Mouse (Mus musculus): ENCODE measurements at regions not wholly inside any gene's neighbourhood (a gene's known extent, or its start where the extent isn't known, plus 50 kb on each side); places are given as distances from the start of the nearest gene placed in this dataset.

DNA sequence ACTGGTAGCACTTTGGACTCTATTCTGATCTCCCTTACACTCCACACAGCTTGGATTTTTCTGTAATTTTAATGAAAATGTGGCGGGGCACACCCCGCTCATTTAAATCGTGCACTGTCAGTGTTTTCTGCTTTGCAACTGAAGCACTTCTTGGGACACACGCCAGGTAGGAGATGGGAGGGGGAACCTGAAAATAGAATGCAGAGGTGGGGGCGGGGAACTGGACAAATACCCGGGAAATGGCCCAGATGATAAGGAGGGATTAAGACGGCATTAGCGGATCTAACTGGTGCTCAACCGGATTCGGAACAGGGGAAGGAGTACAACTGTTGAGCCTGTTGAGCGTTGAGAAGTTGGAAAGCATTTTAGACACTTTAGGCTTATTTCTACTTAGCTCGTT is 125.5 kb upstream of the Adgrl2 start:
- H3K4me2 ChIP-seq = no peak overlapping the region
- no peaks in the 10 kb centered on the region for H3K27me3 ChIP-seq
- no peaks in the 10 kb centered on the region for H3K36me3 ChIP-seq (ENCODE audit: poor library complexity, severe bottlenecking)
- no peak overlapping the region for H3K9ac ChIP-seq
- ATAC-seq = no peak
- H3K4me1 ChIP-seq = peaks cover 5% of the 10 kb centered on the region
- no peak overlapping the region for H3K4me3 ChIP-seq
- no peaks in the 10 kb centered on the region for H3K9me3 ChIP-seq (replicated peaks)
- WGBS = 56% methylated on average over 12 of the region's 12 CpGs
- H3K27ac ChIP-seq = no peak overlapping the region

DNA sequence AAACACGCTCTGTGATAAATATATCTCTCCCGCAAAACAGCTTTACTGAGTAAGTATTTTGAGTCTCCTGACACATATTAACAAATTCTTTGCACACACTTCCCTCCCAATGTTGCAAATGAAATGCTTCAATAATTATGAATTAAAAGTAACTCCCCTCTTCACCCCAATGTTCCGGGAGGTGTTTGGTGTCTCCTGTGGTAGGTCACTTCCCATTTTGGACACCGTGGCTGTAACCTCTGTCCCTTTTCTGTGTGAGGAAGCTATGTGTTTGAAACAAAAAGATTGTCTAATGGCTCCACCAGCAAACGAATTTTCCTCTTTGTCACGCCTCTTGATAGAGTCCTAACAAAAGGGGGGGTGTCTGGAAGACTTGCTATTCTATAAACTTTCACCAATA is 122.5 kb upstream of the Adgrl2 start:
- H3K36me3 ChIP-seq (ENCODE audit: poor library complexity, severe bottlenecking) = no peaks in the 10 kb centered on the region
- no peak for ATAC-seq
- WGBS = 80% methylated on average over 6 of the region's 6 CpGs

GRCm38 (mm10) chr3:149111529-149112439 is 121.4 kb upstream of the Adgrl2 start:
- H3K27me3 ChIP-seq = no peaks in the 10 kb centered on the region
- H3K4me1 ChIP-seq = peaks cover 5% of the 10 kb centered on the region
- H3K9ac ChIP-seq = no peak overlapping the region
- no peaks in the 10 kb centered on the region for H3K9me3 ChIP-seq (replicated peaks)
- ATAC-seq = no peak
- no peak overlapping the region for H3K4me3 ChIP-seq
- no peak overlapping the region for H3K4me2 ChIP-seq
- no peak overlapping the region for H3K27ac ChIP-seq
- 67% methylated on average over 19 of the region's 19 CpGs for WGBS
- no peaks in the 10 kb centered on the region for H3K36me3 ChIP-seq (ENCODE audit: poor library complexity, severe bottlenecking)

More for the DNA sequence above, 122.5 kb upstream of the Adgrl2 start:
- H3K4me2 ChIP-seq = no peak overlapping the region
- no peak overlapping the region for H3K9ac ChIP-seq
- no peak overlapping the region for H3K27ac ChIP-seq
- H3K27me3 ChIP-seq = no peaks in the 10 kb centered on the region
- H3K9me3 ChIP-seq (replicated peaks) = no peaks in the 10 kb centered on the region
- no peak overlapping the region for H3K4me3 ChIP-seq
- peaks cover 5% of the 10 kb centered on the region for H3K4me1 ChIP-seq

DNA sequence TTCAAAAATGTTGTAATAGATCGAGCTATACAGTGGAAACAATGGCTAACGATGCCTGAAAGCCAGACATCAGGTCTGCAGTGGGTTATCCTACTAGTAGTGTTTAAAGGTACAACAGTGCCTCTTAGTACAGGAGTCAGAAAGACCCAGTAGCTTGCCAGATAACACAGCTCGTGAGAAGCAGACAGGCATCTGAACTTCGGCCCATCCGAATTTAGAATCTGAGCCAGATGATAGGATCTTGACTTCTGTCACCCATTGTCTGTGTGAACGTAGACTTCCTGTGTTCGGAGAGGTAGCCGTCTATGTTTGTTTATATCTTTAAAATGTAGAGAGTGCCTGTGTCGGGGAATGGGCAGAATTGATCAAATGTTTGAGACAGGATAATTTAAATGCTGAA is 120.5 kb upstream of the Adgrl2 start:
- Histone ChIP-seq H3K27ac (no peak overlapping the region), H3K9ac (no peak overlapping the region), H3K4me1 (peaks cover 2% of the 10 kb centered on the region), H3K4me2 (no peak overlapping the region), H3K36me3 (ENCODE audit: poor library complexity, severe bottlenecking) (no peaks in the 10 kb centered on the region), H3K27me3 (no peaks in the 10 kb centered on the region), H3K4me3 (no peak overlapping the region), H3K9me3 (replicated peaks) (no peaks in the 10 kb centered on the region)
- WGBS = 60% methylated on average over 9 of the region's 9 CpGs
- no peak for ATAC-seq

DNA sequence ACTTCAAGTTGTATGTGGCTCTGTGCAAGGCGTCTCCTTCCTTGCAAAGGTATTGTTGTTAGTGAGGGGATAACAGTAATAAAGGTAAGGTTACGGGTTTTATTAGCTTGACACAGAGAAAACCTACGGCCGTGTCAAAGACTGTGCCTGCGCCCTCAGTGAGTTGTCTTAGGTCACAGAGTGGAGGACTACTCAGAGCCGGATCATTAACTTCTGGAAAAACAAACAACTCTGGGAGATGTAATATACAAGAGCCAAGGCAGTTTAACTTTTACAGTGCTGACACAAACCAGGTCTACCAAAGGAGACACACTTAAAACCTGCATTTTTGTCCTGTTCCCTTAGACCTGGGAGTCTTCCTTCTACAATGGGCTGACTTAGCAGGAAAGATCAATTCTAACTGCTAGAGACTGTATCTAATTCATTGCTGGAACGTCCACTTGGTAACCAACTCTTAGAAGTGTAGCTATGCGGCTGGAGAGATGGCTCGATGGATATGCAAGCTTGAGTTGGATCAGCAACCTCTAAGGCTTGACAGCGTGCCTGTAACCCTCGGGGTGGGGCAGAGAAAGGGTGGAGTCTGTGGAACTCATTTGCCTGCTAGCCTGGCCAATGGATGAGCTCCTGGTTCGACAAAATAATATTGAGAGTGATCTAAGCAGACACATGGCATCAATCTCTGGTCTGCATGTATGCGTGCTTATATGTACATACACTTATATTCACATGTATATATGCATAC is 115.5 kb upstream of the Adgrl2 start:
- 88% methylated on average over 13 of the region's 13 CpGs for WGBS

DNA sequence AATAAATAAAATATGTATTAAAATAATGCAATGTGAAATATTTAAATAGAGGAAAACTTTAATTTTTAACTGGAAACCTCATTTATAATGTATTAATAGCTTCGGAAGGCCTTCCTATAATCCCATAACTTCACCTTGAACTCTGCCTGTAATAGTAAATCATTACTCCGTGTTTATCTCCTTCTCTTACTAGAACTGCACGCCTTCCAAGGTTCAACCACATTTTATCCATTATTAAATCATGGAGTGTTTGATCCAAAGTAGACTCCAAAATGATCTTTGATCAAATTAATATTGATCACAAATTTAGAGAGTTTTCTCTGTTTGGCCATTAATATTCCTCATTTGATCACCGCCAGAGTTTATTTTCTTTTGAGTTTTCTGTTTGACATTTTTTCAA is 114.8 kb upstream of the Adgrl2 start:
- Histone ChIP-seq H3K27ac (no peak overlapping the region), H3K27me3 (no peaks in the 10 kb centered on the region; the same call in 1 of the 2 replicates), H3K36me3 (ENCODE audit: poor library complexity, severe bottlenecking) (no peaks in the 10 kb centered on the region), H3K4me1 (peaks cover 12% of the 10 kb centered on the region), H3K4me2 (no peak overlapping the region), H3K9ac (no peak overlapping the region), H3K4me3 (no peak overlapping the region), H3K9me3 (replicated peaks) (no peaks in the 10 kb centered on the region)
- WGBS = 97% methylated on average over 4 of the region's 4 CpGs
- no peak for ATAC-seq

More for the DNA sequence above, 115.5 kb upstream of the Adgrl2 start:
- H3K27me3 ChIP-seq = no peaks in the 10 kb centered on the region; the same call in 1 of the 2 replicates
- no peak overlapping the region for H3K4me2 ChIP-seq
- no peak overlapping the region for H3K9ac ChIP-seq
- ATAC-seq = no peak
- H3K4me1 ChIP-seq = peaks cover 12% of the 10 kb centered on the region
- no peak overlapping the region for H3K4me3 ChIP-seq
- no peaks in the 10 kb centered on the region for H3K36me3 ChIP-seq (ENCODE audit: poor library complexity, severe bottlenecking)
- no peak overlapping the region for H3K27ac ChIP-seq
- no peaks in the 10 kb centered on the region for H3K9me3 ChIP-seq (replicated peaks)

DNA sequence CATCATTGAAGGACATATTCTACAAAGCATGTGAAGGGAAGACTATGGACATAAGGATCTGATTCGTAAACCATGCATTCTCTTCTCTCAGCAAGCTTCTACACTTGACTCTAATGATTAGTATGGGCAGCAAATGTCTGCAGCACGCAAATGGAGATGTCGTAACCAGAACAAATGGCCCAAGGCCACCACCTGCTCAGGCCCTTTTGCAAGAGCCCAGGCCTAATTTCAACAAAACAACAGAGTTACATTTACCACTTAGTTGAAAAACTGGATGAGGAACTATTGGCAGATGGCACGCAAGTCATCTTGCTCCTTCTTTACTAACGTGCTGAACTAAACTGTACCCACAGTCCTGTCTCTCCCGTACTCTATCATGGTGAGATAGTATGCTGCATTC is 113.7 kb upstream of the Adgrl2 start:
- WGBS = 88% methylated on average over 6 of the region's 6 CpGs

DNA sequence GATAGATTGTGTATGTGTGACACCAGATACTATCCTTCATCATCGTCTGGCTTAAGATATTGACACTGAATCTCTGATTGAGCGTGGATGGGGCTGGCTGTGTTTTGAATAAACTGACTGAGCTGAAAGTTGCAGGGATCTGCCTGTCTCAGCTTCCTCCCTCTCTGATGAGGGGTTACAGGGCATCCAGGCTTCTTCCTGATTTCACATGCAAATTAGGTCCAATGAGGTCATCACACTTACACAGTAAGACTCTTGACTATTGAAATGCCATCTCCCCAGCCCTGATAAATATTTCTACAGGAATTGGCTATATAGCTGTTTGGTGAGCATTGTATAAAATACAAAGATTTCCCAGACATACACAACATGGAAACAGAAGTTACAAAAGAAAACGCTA is 113.1 kb upstream of the Adgrl2 start:
- 87% methylated on average over 3 of the region's 3 CpGs for WGBS
- Histone ChIP-seq H3K4me3 (no peak overlapping the region), H3K4me2 (no peak overlapping the region), H3K4me1 (peaks cover 12% of the 10 kb centered on the region), H3K27me3 (no peaks in the 10 kb centered on the region; the same call in 1 of the 2 replicates), H3K9ac (no peak overlapping the region), H3K36me3 (ENCODE audit: poor library complexity, severe bottlenecking) (no peaks in the 10 kb centered on the region), H3K9me3 (replicated peaks) (no peaks in the 10 kb centered on the region), H3K27ac (no peak overlapping the region)
- 0 out of 2 replicates have a peak, but pooled peaks have one; percentile 14 for ATAC-seq

More for the DNA sequence above, 113.7 kb upstream of the Adgrl2 start:
- Histone ChIP-seq H3K36me3 (ENCODE audit: poor library complexity, severe bottlenecking) (no peaks in the 10 kb centered on the region), H3K9ac (no peak overlapping the region), H3K4me2 (no peak overlapping the region), H3K4me1 (peaks cover 12% of the 10 kb centered on the region), H3K27me3 (no peaks in the 10 kb centered on the region; the same call in 1 of the 2 replicates), H3K27ac (no peak overlapping the region), H3K4me3 (no peak overlapping the region), H3K9me3 (replicated peaks) (no peaks in the 10 kb centered on the region)
- no peak for ATAC-seq

- no peaks in the 10 kb centered on the region for H3K36me3 ChIP-seq (ENCODE audit: poor library complexity, severe bottlenecking)
- no peak overlapping the region for H3K27ac ChIP-seq
- no peak overlapping the region; the same call in 1 of the 2 replicates for H3K4me2 ChIP-seq
- H3K4me3 ChIP-seq = no peak overlapping the region
- peaks cover 12% of the 10 kb centered on the region for H3K4me1 ChIP-seq
- WGBS = 42% methylated on average over 8 of the region's 8 CpGs
- H3K9ac ChIP-seq = no peak overlapping the region
- ATAC-seq = peak; percentile 63
- H3K9me3 ChIP-seq (replicated peaks) = no peaks in the 10 kb centered on the region
- H3K27me3 ChIP-seq = no peaks in the 10 kb centered on the region; the same call in 1 of the 2 replicates
Observed at GRCm38 (mm10) chr3:149102846-149103245, 112.5 kb upstream of the Adgrl2 start.

DNA sequence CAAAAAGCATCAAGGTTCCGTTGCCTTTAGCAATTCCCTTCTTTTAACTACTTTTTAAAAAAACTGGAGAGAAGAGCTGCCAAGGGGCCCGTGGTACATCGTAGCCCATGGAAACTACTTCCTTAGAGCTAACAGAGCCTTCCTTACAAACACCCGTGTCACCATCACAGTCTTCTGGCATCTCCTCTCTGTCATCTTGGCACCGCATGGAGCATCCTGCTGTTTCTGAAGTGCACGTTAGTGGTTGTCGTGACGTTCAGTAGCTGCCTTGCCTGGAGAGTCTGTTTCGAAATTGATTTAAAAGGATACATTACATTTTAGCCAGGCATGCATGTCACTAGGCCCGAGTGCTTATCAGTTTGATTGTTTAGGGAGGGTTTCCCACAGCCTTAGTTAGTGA is 111.4 kb upstream of the Adgrl2 start:
- Histone ChIP-seq H3K9me3 (replicated peaks) (no peaks in the 10 kb centered on the region), H3K4me1 (peaks cover 12% of the 10 kb centered on the region), H3K27ac (no peak overlapping the region), H3K27me3 (no peaks in the 10 kb centered on the region; the same call in 1 of the 2 replicates), H3K4me2 (no peak overlapping the region), H3K4me3 (no peak overlapping the region), H3K36me3 (ENCODE audit: poor library complexity, severe bottlenecking) (no peaks in the 10 kb centered on the region), H3K9ac (no peak overlapping the region)
- WGBS = 83% methylated on average over 10 of the region's 10 CpGs
- ATAC-seq = no peak

DNA sequence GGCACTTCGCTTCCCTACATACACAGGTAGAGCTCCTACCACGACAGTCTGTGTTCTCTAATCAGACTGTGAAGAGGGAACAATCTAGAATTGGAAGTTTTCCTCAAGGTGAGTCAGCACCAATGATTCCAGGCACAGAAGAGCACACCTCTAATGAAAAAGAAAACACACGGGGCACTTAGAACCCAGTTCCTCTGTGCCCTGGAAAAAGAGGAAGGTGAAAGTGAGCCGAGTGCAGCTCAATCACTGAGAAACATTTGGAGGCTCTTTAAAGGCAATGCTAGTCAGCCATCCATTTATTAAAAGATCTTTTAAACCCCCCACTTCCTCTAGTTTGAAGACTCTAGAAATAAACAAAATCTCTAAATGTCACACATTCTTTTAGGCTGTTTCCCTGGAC is 108.4 kb upstream of the Adgrl2 start:
- Histone ChIP-seq H3K4me2 (no peak overlapping the region), H3K9me3 (replicated peaks) (no peaks in the 10 kb centered on the region), H3K36me3 (ENCODE audit: poor library complexity, severe bottlenecking) (no peaks in the 10 kb centered on the region), H3K4me1 (peaks cover 12% of the 10 kb centered on the region), H3K4me3 (no peak overlapping the region), H3K27me3 (no peaks in the 10 kb centered on the region; the same call in 1 of the 2 replicates), H3K27ac (no peak overlapping the region), H3K9ac (no peak overlapping the region)
- no peak for ATAC-seq
- WGBS = 77% methylated on average over 4 of the region's 4 CpGs

DNA sequence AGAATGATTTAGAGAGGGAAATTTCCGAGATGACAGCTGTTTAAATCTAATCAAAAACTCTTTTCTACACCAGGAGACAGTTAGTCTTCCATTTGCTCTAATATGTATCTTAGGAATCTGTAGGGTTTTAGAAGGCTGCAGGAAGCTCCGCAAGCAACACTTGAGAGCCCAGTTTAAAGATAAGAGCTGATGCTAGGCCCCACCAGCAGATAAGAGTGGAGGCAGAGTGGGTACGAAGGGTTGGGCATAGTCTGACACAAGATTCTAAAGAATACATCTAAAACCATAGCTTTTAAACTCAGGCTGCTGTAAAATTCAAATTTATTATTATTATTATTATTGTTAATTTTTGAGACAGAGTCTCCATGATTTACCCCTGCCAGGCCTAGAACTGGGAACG is 106.7 kb upstream of the Adgrl2 start:
- Histone ChIP-seq H3K4me1 (peaks cover 19% of the 10 kb centered on the region), H3K4me3 (no peak overlapping the region), H3K9me3 (replicated peaks) (no peaks in the 10 kb centered on the region), H3K36me3 (ENCODE audit: poor library complexity, severe bottlenecking) (no peaks in the 10 kb centered on the region), H3K9ac (no peak overlapping the region), H3K27me3 (no peaks in the 10 kb centered on the region; the same call in 1 of the 2 replicates), H3K4me2 (no peak overlapping the region), H3K27ac (no peak overlapping the region)
- WGBS = 91% methylated on average over 4 of the region's 4 CpGs
- no peak for ATAC-seq

Measured in forebrain, embryonic 13.5 days (tissue).